Mouse (Mus musculus) yolk sac, embryonic 10.5 days (tissue): ENCODE data around the gene Sash3.

Experiments used
- DNase-seq: peaks from one replicate; pipeline ENCODE4 v3.0.0-alpha.2; 2017; ENCODE audit warnings: low spot score

Sash3 gene

DNA sequence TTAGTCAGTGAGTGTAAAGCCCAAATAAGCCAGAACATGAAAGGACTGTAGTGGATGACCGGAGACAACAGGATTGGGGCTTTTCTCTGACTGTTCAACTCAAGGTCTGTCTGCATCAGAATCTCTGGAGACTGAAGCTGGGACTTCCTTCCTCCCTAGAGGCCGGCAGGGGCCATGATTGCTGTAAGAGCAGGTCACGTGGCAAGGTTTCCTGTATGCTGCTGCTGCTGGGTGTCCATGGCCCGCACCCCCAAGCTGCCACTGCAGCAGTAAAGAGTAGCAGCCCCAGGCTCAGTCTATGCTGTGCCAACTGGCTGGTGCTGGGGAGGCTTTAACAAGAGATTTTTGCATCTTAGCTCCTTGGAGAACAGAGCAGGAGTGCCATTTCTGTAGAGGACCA lies at the start of gene Sash3:
TSS of gene Sash3 (plus strand) at position 175 of the 400 bp plus-strand sequence.
- DNase-seq = no peak

GRCm38 (mm10) chrX:48096580-48096979 lies 49.7 kb upstream of the Sash3 start:
- no peak for DNase-seq

- no peak for DNase-seq
Observed at GRCm38 (mm10) chrX:48098470-48099129, 47.6 kb upstream of the Sash3 start.

GRCm38 (mm10) chrX:48099871-48100270 lies 46.4 kb upstream of the Sash3 start:
- DNase-seq = no peak

DNA sequence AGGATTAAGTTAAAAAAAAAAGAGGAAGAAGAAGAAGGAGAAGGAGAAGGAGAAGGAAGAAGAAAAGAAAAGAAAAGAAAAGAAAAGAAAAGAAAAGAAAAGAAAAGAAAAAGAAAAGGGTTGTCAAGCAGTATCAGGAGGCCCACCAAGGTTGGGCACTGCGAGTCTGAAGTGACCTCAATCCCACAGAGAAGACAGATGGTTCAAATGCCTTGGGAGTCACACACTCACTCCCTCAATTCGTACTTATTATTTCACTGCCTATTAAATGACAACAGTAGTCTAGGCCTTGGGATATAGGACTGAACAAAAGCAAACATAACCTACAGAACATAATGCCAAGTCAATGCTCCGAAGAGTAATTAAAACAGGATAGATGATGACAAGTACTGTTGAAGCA lies 43.0 kb upstream of the Sash3 start:
- no peak for DNase-seq

- DNase-seq = no peak
Observed at GRCm38 (mm10) chrX:48104736-48105441, 41.3 kb upstream of the Sash3 start.

DNA sequence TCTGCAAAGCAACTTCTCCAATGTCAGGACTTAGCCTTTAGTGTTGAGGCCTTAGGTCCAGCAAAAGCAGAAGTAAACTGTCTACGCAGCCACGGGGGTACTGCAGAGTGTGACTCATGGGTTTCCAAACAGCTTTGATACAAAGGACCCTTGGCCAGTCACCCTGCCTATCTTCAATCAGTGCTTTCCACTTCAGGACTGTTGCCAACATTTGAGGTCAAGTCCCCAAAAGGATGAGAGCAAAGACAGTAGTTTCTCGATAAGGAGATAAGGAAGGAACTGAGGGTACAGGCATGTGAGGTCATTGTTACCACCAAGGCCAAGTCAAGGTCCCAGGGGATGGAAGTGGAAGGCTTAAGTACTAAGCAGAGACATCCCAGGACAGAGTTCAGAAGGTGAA lies 40.0 kb upstream of the Sash3 start:
- DNase-seq = no peak

DNA sequence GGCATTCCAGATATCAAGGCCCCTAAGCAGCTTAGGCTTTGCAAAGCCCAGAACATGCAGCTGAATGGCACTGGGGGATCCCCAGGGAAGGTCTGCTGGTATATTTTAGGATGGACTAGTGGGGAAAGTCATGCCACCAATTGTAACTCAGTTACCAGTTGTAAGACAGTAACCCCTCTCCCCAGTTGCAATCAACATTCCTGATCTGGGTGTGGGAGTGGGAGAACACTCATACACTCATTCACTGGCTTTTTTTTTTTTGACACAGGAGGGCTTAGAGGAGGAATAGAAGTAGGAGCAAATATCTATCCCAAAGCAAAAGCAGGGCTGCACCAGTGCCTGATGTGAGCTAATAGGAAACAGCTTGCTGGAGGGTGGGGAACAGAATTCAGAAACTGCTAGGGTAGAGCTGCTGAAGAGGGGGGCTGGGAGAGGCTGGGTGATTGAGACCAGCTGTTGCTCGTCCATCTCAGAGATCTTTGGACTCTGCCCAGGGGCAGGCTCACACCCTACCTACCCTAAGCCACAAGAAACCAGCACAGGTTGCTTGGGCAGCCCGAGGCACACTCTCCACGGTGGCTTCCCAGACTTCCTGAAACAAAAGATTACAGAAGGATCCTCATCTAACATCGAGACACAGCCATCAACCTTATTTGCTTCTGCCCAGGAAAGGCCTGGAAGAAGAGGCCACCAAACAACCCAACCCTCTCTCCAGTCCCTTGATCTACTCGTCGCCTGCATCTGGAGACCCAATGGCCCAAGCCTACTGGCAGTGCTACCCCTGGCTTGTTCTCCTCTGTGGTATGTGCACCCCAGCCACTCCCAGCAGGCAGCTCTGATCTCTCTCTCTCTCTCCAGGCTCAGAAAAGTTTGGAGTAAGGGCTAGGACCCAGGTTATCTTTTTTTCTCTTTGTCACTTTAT lies 37.6 kb upstream of the Sash3 start, which contains the start of gene Xpnpep2:
TSS of gene Xpnpep2 (plus strand) at position 332 of the 922 bp plus-strand sequence.
- DNase-seq = no peak

DNA sequence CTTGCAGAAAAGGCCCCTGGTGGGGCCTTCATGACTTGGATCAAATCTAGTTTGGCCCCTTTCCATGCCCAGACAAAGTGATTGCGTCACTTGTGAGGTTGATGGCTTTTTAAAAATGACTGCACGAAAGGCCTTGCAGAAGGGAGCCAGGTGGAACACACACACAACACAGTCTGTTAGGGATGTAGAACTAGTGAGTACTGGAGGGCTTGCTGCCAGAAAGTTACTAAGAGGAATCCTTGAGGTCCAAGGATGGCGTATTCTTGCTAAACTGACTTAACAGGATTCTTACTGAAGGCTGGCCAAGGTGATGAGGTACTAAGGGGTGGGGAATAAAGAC lies 37.0 kb upstream of the Sash3 start:
- no peak for DNase-seq

GRCm38 (mm10) chrX:48119294-48119693 lies 26.9 kb upstream of the Sash3 start:
- DNase-seq = no peak

DNA sequence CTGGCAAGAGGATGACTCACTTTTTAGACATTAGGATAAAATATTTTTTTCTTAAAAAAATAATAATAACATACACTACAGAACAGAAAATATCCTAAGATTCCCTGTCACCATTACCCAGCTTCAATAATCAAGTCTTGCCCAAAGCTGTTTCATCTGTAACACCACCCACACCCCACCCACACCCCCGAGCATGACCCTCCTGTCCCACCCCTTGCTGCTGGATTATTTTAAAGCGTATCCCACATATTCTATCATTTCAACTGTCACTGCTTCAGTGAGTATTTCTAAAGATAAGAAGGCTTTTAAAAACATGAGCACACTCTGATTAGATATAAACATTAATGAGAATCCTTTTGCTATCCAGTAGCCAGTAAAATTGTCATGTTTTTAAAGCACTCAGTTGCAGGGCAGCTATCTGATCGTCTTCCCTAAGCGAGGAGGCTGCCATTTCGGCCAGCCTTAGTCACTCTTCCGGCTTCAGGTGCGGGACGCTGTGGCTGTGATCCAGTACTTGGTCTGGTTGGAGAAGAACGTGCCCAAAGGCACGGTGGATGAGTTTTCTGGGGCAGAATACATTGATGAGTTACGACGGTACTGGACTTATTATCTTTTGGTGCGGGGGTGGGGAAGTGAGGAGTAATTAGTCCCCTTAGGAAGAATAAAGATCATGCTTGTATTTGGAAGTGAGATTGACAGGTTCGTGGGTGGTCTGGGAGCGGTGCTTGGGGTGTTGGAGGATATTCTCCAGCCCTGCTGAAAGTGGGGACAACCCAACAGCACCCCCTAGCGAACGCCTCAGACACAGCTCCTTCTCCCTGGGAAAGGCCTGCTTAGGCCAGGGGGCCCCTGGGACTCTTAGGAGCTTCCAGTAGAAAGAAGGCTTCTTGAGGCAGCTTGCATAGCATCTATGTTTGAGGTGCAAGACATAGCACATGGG lies 21.8 kb upstream of the Sash3 start:
- peak; percentile 21 for DNase-seq

- DNase-seq = no peak
Observed at GRCm38 (mm10) chrX:48126903-48127476, 19.2 kb upstream of the Sash3 start.

DNA sequence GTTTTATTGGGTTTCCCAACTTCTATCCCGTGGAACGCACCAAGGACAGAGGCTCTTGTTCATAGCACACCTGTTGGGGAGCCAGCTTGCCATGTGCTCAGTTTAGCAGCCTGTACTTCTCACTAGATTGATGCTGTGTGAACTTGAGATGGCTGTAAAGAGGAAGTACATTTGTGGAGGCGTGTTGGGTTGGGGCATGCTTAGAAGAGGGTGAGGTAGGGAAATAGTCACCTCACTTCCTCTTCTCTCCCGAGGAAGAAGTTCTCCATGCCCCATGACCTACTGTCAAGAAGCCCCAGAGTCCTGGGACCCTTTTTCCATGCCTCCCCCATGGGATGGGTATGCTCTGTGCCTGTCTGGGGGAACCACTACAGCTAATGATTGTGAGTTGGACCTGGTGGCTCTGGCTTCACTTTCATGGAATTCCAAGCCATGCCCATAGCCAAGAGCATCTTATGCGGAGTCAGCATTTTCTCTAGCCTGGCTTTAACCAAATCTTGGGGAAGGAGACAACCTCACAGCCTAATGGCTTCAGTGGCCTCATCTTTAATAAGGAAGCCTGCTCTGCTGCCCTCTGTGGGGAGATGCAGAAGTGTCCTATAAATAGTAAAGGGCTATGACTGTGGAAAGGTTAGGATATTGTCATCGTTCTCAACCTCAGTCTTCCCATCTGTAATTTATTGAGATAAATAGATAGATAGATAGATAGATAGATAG lies 18.6 kb upstream of the Sash3 start:
- no peak for DNase-seq

DNA sequence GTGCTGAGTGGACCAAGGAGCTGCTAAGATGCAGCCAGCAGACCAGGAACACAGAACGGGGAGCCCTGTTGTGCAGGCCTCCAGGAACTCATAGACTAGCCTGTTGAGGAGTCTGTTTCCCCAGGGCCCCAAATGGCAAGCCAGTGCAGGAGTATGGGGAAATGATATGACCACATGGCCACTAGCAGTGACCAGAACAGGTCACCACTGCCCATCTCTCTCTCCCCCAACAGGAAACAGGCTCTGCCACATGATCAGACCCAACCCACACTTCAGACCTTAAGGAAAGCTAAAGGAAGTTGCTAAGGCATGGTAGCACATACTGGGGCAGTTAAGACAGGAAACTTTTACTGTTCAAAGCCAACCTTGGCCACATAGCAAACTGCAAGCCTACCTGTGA lies 17.1 kb upstream of the Sash3 start:
- no peak for DNase-seq

DNA sequence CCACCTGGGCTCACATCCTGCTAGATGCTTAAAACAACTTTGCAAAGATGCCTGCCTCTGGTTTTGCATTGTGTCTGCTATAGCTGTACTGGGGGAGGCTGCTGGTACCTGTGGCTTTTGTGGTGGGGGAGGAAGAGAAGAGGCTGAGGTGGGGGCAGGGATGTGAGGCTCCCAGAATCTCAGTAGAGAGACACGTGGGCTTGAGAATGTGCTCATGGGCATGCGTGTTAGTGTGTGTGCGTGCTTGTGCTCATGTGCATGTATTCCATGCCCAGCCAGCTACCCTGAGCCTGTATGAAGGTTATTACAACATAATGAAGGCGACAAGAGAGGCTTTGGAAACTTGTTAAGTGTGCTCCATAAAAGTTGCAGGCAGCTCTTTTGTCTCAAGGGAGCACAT lies 9.3 kb upstream of the Sash3 start:
- no peak for DNase-seq

DNA sequence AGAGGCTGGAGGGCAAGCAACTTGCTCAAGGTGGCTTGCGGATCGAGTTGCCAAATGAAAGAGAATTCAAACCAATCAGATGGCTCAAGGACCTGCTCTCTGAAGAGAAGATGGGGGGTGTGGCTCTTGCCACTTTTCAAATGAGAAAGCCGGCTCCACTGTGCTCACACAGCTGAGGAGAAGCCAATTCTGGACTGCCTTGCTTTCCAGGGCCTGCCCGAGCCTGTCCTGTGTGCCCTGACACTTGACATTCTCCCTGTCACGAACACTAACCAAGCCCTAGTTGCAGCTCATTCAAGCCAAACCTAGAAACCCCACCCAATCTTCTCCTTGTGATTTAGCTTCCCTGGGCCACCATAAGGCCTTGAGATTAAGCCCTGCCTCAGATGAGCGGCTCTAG lies 8.2 kb upstream of the Sash3 start:
- DNase-seq = no peak

DNA sequence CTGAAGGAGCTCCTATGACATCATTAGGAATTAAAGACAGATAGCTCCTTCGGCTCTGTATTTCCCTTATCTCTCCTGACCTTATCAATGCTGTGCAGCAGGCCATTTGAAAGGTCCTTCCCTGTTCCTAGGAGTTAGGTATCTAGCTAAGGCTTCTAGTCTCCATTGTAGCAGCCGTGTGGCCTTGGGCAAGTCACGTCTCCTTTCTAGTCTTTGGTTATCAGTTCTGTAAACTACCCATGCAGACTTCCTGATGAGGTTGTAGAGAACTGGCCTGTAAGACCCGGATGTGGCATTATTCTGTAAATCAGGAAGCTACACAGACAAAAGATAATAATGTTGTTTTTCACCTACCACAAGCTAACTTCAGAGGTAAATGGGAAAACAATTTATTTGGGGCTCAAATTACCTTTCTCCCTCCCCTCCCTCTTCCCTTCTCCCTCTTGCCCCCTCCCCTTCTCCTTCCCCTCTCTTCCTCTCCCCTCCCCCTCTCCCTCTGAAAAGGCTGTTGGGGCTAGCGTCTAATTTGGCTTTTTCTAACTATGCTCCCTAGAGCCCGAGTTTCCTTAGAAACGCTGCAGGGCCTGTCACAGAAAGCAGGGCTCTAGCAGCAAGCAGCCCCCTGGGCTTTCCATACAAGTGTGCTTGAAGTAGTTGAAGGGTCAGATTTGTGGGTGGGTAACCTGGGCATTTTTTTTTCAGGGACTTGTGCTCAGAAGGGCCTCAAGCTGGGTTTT lies 7.5 kb upstream of the Sash3 start:
- no peak for DNase-seq

GRCm38 (mm10) chrX:48139368-48140285 lies 6.6 kb upstream of the Sash3 start:
- DNase-seq = no peak
